Mouse (Mus musculus) bone marrow, adult 2 months (tissue): ENCODE data around the gene Sys1. TPM values are rescaled to one million over a fixed set of nuclear protein-coding genes. Genes with fewer than 3 reads are reported as not detected.
A peak's percentile ranks its signal among the peaks of the same experiment; 100 is the strongest.

ENCODE experiments used
- H3K27ac ChIP-seq: fragments of 200-500 bp; 2 replicates; pipeline ENCODE4 v1.5.1; 2012; ENCODE audit warnings: low read depth, mild to moderate bottlenecking, control low read depth, inconsistent platforms, low read length; ENCODE audit not compliant: control insufficient read depth, poor library complexity, insufficient read depth
- H3K4me1 ChIP-seq: fragments of 200-500 bp; 2 replicates; pipeline ENCODE4 v1.6.1; 2011; ENCODE audit warnings: low read length; ENCODE audit not compliant: control insufficient read depth, insufficient read depth
- H3K4me3 ChIP-seq: fragments of 200-500 bp; replicated peaks from 2 replicates; pipeline ENCODE3; 2011; ENCODE audit warnings: mild to moderate bottlenecking, low read depth, low read length, control low read depth; ENCODE audit not compliant: control insufficient read depth
- CTCF ChIP-seq: fragments of 200-500 bp; IDR thresholded peaks from 2 replicates; pipeline ENCODE4 v1.5.1; 2011; ENCODE audit warnings: low read length, control low read depth; ENCODE audit not compliant: control insufficient read depth, insufficient read depth
- POLR2A ChIP-seq: fragments of 200-500 bp; IDR thresholded peaks from 2 replicates; pipeline ENCODE4 v1.6.1; 2011; ENCODE audit warnings: low read depth, mild to moderate bottlenecking, control low read depth, low read length, borderline replicate concordance; ENCODE audit not compliant: control insufficient read depth
- WGBS: fragments of 180-500 bp; shearing (Covaris S2); methylation state at CpG from one replicate; pipeline ENCODE4 v1.1.7; 2018; 5-methylcytosine and 5-hydroxymethylcytosine counted together
- polyA plus RNA-seq: library from polyadenylated mRNA; stranded (reverse); fragments of >200 nt; gene quantifications from 2 replicates; pipeline ENCODE4 v1.2.4, GENCODE M21; 2011; ENCODE audit warnings: low replicate concordance; ENCODE audit not compliant: missing spikeins, insufficient read depth, insufficient read length

The Sys1 gene
- polyA plus RNA-seq, 1 experiment: 26.7 TPM

DNA sequence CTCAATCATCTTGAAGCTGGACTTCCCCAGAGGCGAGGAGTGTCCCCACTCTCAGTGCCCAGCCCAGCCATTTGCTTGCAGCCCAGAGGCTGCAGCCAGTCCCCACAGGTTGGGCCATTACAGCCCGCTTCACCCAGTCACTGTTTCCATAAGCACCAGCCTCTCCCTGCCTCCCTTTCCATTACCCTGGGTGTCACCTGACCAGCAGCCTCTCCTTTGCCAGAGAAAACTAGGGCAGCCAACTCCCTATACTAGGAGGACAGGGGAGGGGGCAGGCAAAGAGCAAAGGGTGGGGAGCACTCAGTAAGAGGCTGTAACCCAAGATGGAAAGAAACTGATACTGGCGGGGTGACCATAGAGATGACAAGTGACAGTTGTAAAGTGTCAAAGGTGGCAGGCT is 19.8 kb upstream of the Sys1 start:
- H3K4me1 ChIP-seq: no peaks in the 10 kb centered on the region
- TF ChIP-seq CTCF (no peak), POLR2A (no peak)
- 76% methylated on average over 3 of the region's 3 CpGs for WGBS
- no peak overlapping the region for H3K4me3 ChIP-seq
- no peak overlapping the region for H3K27ac ChIP-seq

GRCm38 (mm10) chr2:164437710-164438109 is 19.1 kb upstream of the Sys1 start:
- 52% methylated on average over 6 of the region's 6 CpGs for WGBS
- H3K4me1 ChIP-seq: no peaks in the 10 kb centered on the region
- H3K27ac ChIP-seq: no peak overlapping the region
- TF ChIP-seq CTCF (no peak), POLR2A (no peak)
- H3K4me3 ChIP-seq: no peak overlapping the region

- TF ChIP-seq POLR2A (no peak), CTCF (no peak)
- Histone ChIP-seq H3K4me1 (no peaks in the 10 kb centered on the region), H3K27ac (no peak overlapping the region), H3K4me3 (no peak overlapping the region)
- 71% methylated on average over 8 of the region's 8 CpGs for WGBS
These were observed 18.5 kb upstream of the Sys1 start for GRCm38 (mm10) chr2:164438257-164438656.

- H3K27ac ChIP-seq: no peak overlapping the region
- H3K4me1 ChIP-seq: no peaks in the 10 kb centered on the region
- 76% methylated on average over 3 of the region's 3 CpGs for WGBS
- no peak overlapping the region for H3K4me3 ChIP-seq
- TF ChIP-seq CTCF: no peak
- no peak for TF ChIP-seq POLR2A
These were observed 17.8 kb upstream of the Sys1 start for GRCm38 (mm10) chr2:164439001-164439421.

DNA sequence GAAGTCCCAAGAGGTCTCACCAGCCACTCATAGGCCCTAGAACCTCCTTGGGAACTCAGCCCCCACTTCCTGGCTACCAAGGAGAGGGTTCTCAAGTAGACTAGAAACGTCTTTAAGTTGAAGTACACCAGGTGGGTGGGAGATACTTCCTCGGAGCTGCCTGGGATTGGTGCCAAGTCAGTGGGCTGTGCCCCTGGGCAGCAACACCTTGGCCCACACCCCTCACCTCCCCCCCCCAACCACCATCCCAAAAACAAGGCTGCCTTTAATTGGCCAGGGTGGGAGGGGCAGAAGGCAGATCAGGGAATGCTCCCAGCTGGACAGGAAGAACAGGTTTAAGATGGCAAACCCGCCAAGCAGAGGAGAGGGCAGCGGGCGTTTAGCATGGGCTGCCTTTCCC is 16.4 kb upstream of the Sys1 start:
- no peak overlapping the region for H3K27ac ChIP-seq
- TF ChIP-seq POLR2A: no peak
- TF ChIP-seq CTCF: no peak
- H3K4me1 ChIP-seq: no peaks in the 10 kb centered on the region

DNA sequence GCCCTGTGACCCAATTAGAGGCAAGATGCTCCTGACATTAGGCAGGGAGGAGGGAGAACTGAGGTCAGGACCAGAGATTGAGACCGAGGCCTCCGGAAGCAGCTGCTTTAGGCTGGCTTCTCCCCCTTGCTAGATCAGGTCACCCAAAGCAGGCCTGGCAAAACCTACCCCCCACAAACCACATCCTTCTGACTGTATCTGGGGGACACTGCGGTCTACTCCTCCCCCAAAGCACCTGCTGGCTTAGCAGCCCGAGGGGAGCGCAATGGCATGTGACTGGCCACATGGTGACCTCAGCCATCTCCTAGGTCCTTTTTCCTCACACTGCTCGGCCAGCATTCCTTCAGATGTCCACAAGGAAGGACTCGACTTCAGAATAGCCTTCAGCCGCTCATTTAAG is 15.6 kb upstream of the Sys1 start:
- Histone ChIP-seq H3K4me1 (no peaks in the 10 kb centered on the region), H3K4me3 (peak overlapping the region; percentile 58), H3K27ac (peak overlapping the region; percentile 65; the same call in 1 of the 2 replicates)
- TF ChIP-seq CTCF: no peak
- no peak for TF ChIP-seq POLR2A
- WGBS: 2% methylated on average over 8 of the region's 8 CpGs

More for the DNA sequence above, 16.4 kb upstream of the Sys1 start:
- no peak overlapping the region for H3K4me3 ChIP-seq
- 41% methylated on average over 5 of the region's 5 CpGs for WGBS

DNA sequence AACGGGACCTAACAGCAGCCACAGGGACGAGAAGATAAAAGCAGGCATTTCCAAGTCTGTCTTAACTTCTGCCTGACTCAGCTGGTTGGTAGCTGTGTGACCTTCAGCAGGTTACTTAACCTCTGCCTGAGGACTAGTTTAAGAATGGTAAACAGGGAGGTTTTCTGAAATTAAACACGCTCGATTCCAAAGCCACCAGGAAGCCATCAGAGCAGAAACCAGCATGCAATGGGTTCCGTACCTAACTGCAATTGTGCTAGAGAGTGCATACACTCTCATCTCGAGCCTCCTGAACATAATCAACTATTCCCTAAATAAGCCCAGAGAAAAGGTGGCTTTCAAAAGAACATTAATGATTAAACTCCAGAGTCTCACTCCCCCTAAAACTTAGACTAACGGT is 15.0 kb upstream of the Sys1 start:
- Histone ChIP-seq H3K4me1 (no peaks in the 10 kb centered on the region), H3K4me3 (peak overlapping the region; percentile 76), H3K27ac (no peak overlapping the region)
- no peak for TF ChIP-seq CTCF
- TF ChIP-seq POLR2A: no peak
- 14% methylated on average over 7 of the region's 7 CpGs for WGBS

GRCm38 (mm10) chr2:164442315-164443050 is 14.3 kb upstream of the Sys1 start:
- Histone ChIP-seq H3K27ac (peak overlapping the region; percentile 80), H3K4me3 (peak overlapping the region; percentile 76), H3K4me1 (no peaks in the 10 kb centered on the region)
- TF ChIP-seq CTCF: no peak
- TF ChIP-seq POLR2A: no peak
- 6% methylated on average over 29 of the region's 29 CpGs for WGBS
